Mouse (Mus musculus) heart, adult 18-20 months (tissue): ENCODE measurements around the gene Sult4a1. TPM values are rescaled to one million over a fixed set of nuclear protein-coding genes. Genes with fewer than 3 reads are reported as not detected.

Experiments used
- DNase-seq, 2 experiments: peaks; one replicate each; pipeline ENCODE4 v3.0.0; 2021 to 2022; ENCODE audit warnings: mixed read lengths in 1 of 2
- total RNA-seq, 2 experiments: library from RNA; stranded (reverse); gene quantifications; 2 replicates each; pipeline ENCODE4 v1.2.3; 2021

Gene Sult4a1
- total RNA-seq, 2 experiments from 2014 or later: 0.10 TPM; not detected in 1

DNA sequence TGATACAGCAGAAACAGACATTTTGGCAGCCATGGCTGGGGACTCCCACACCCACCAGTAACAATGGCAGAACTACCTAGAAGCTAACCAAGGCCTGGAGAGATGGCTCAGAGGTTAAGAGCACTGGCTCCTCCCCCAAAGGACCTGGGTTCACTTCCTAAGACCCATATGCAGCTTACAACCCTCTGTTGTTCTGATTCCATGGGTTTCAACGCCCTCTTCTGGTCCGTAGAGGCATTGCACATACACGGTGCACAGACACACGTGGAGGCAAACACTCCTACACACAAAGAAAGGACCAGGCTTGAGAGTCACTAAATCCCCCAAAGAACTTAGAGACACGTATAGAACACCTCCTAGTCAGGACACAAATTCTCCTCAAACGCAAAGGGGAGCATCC lies 60.0 kb downstream of the Sult4a1 start:
- no peak for DNase-seq

DNA sequence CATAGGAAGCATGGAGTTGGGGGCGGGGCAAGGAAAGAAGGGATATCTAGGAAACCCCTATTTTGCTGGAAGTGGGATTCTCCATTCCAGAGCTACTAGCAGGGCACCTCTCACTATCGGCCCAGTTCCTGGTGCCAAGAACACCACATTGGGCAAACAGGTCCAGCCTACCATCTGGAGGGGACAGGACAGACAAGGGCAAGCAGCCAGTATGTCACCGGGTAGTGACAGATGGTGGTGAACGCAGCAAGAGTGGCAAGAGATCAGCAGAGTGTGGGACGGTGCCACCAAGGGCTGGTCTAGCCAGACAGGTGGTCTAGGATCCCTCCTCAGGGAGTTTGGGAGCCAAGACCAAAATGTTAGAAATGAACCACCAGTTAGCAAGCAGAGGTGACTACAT lies 68.5 kb downstream of the Sult4a1 start:
- DNase-seq: no peak

Other genes starting within 250 kb of the Sult4a1 start
- gene Efcab6, start 40.4 kb downstream of the Sult4a1 start, total RNA-seq: under 1 TPM in 1 of 2 experiments, not detected in 1; 0.08 TPM
- not detected for gene Pnpla5, start 17.4 kb upstream of the Sult4a1 start, total RNA-seq
- 1 to 10 TPM; 2.6 to 8.8 TPM for gene Pnpla3, start 62.1 kb upstream of the Sult4a1 start, total RNA-seq
- 100 to 1,000 TPM; 299 to 313 TPM for gene Samm50, start 86.5 kb upstream of the Sult4a1 start, total RNA-seq
- gene Parvb, start 126.3 kb upstream of the Sult4a1 start, total RNA-seq: 100 to 1,000 TPM in 1 of 2 experiments, 10 to 100 TPM in 1; 89.9 to 103 TPM
- gene Parvg, start 218.3 kb upstream of the Sult4a1 start, total RNA-seq: 1 to 10 TPM; 2.0 to 3.1 TPM